Comparison of ENCODE assay signal across 16 mouse cellular contexts in the genomic region with DNA sequence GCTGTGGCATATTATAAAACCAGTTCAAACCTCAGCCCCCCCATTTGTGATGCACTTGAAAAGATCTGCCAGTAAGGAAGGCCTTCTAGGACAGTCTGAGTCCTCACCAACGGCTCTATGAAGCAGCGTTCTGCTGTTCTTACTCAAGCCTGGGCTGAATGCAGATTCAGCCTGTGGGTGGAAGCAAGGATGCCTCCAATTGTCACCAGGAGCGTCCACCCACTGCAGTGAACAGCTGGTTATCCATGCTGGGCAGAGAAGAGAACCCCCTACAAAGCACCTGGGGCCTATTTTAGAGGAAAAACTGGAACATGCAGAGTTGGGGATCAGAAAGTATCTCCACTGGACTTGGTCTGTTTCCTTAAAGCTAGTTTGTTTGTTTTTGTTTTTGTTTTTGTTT. TPM values are rescaled to one million over a fixed set of nuclear protein-coding genes. Genes with fewer than 3 reads are reported as not detected.
"Had no signal": no experiment of that assay in that cellular context is flagged by ENCODE, and none has a peak within 500 bp of the region (broad histone marks: within the 10 kb centered on the region; RNA-seq: fewer than 3 reads in every experiment).

No protein-coding gene starts in this region.

- H3K4me3 ChIP-seq: limb, embryonic 13.5 days; midbrain, embryonic 12.5 days; neural tube, embryonic 13.5 days had no signal

- DNase-seq: kidney, adult 11 months; kidney, adult 9 months; kidney, postnatal 36 days; lung, adult 18-20 months; spleen, adult 18-20 months; thymus, adult 2 months; thymus, postnatal 25 days had no signal

- H3K27ac ChIP-seq: hindbrain, postnatal 0 days; kidney, postnatal 0 days; limb, embryonic 13.5 days; liver, embryonic 14.5 days; midbrain, embryonic 12.5 days; neural tube, embryonic 13.5 days had no signal

RNA-seq across cellular contexts. Expression of a gene that starts 7.3 kb away (rescaled TPM):
- total RNA-seq: megakaryocyte-erythroid progenitor cell, adult 5-6 weeks had no signal

RNA-seq across cellular contexts. Expression of a gene that starts 21.4 kb away (rescaled TPM):
- total RNA-seq: left cerebral cortex, postnatal 25 days; liver, adult 2 months had no signal
